Mouse (Mus musculus) E14TG2a.4 (cell line): Measurements from ENCODE around the gene Gm17617.
"Not testable (repeated sequence)": the region's sequence is repeated elsewhere in the genome, so short reads cannot be mapped to it uniquely, and the experiment has no call there.

Experiments used
- H3K27me3 ChIP-seq: 2 replicates; pipeline ENCODE4 v1.6.1; 2014; ENCODE audit warnings: low read length, control low read depth; ENCODE audit not compliant: insufficient read depth
- H3K36me3 ChIP-seq: 2 replicates; pipeline ENCODE4 v1.6.1; 2014; ENCODE audit warnings: low read length, control low read depth; ENCODE audit not compliant: insufficient read depth
- H3K4me1 ChIP-seq: replicated peaks from 2 replicates; pipeline ENCODE4 v1.6.1; 2014; ENCODE audit warnings: low read depth, low read length, control low read depth
- H3K4me3 ChIP-seq: replicated peaks from 2 replicates; pipeline ENCODE4 v1.5.1; 2014; ENCODE audit warnings: mild to moderate bottlenecking, low read length
- H3K9me3 ChIP-seq: 2 replicates; pipeline ENCODE4 v1.6.1; 2014; ENCODE audit warnings: low read length, control low read depth
- CTCF ChIP-seq: conservative IDR thresholded peaks from 2 replicates; pipeline ENCODE4 v1.5.1; 2014; ENCODE audit warnings: low read length
- NANOG ChIP-seq: IDR thresholded peaks from 2 replicates; pipeline ENCODE4 v1.6.1; 2014; ENCODE audit warnings: borderline replicate concordance, low read length, mixed read lengths
- POU5F1 ChIP-seq: IDR thresholded peaks from 2 replicates; pipeline ENCODE4 v1.6.1; 2014; ENCODE audit warnings: low read length, borderline replicate concordance

Gm17617 gene

GRCm38 (mm10) chr13:55097841-55098240, 35.5 kb downstream of the Gm17617 start:
- TF ChIP-seq CTCF, result peak; percentile 24; the same call in 1 of the 2 replicates
- not testable (repeated sequence) for H3K4me3 ChIP-seq, H3K4me1 ChIP-seq, H3K36me3 ChIP-seq, H3K27me3 ChIP-seq
- peaks cover 16% of the 10 kb centered on the region for H3K9me3 ChIP-seq

GRCm38 (mm10) chr13:55092588-55092987, 40.8 kb downstream of the Gm17617 start:
- H3K9me3 ChIP-seq, result peaks cover 26% of the 10 kb centered on the region
- no peaks in the 10 kb centered on the region for H3K4me1 ChIP-seq
- no peak for TF ChIP-seq POU5F1
- no peak for TF ChIP-seq NANOG
- TF ChIP-seq CTCF, result no peak
- no peak overlapping the region for H3K4me3 ChIP-seq
- peaks cover 35% of the 10 kb centered on the region for H3K36me3 ChIP-seq
- no peaks in the 10 kb centered on the region for H3K27me3 ChIP-seq
